Mouse (Mus musculus): Measurements from ENCODE around the gene Ormdl2. TPM values are rescaled to one million over a fixed set of nuclear protein-coding genes. Genes with fewer than 3 reads are reported as not detected.

The Ormdl2 gene
- 62.6 and 75.6 TPM in 2 replicates for polyA plus RNA-seq (2012; rRNA removed; ENCODE audit: low replicate concordance)

DNA sequence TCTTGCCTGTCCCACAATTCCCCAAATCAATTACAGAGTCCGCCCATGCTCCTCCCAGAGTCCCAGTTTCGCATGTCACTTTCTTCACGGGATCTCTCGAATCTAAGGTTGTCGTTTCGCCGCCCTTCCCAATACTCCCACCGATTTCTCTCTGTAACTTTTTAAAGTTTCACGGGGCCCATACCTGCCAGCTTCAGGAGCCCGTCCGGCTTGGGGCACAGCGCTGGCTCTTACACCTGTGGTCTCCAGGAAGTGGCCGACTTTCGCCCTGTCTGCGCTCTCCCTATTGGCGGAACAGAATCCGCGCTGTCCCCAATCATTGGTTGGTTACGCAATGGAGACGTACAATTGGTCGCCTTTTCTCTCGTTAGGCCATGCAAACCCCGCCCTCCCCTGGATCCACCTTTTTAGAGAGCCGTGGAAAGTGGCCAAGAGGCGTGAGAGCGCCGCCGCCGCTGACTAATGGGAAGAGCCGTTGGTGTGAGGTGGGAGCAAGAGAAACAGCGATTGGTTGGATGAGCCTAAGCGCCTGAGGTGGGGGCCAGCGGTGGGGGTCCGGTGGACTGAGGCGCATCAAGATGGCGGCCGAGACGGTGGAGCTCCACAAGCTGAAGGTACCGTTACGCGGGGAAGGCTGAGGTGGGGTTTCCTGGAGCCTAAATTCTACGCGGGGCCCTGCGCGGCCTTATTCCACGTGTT is at the start of gene Ormdl2:
Ormdl2 (minus strand) TSS at position 288 of the 699 bp plus-strand sequence.

DNA sequence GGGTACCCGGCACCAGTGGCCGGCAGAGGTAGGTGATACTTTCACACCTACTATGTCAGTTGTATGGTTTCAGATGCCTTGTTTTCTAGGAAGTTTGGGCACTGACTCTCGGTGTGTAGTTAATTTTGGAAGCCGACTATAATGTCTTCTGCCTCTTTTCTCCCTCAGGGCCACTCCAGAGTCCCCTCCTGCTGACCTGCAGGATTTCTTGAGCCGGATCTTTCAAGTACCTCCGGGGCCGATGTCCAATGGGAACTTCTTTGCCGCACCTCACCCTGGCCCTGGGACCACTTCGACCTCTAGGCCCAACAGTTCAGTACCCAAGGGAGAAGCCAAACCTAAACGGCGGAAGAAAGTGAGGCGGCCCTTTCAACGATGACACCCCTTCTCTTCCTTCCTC is 4.4 kb downstream of the Ormdl2 start, which contains the start of gene Sarnp:
Sarnp (plus strand) TSS at position 301 of the 400 bp plus-strand sequence.

GRCm38 (mm10) chr10:128804271-128805091 is 17.0 kb downstream of the Ormdl2 start, which contains the start of gene Tmem198b:
TSS of gene Tmem198b (minus strand) at chr10:128804370.

GRCm38 (mm10) chr10:128803771-128804270 is 17.6 kb downstream of the Ormdl2 start, which contains the start of gene Dnajc14:
TSS of gene Dnajc14 (plus strand) at chr10:128804062.

GRCm38 (mm10) chr10:128790398-128791124 is 30.9 kb downstream of the Ormdl2 start, which contains the start of gene Mmp19:
TSS of gene Mmp19 (plus strand) at chr10:128790910.

Other genes starting within 250 kb of the Ormdl2 start
- 1.4 and 11.3 TPM in 2 replicates for gene Erbb3, start 232.0 kb downstream of the Ormdl2 start, polyA plus RNA-seq (2012; rRNA removed; ENCODE audit: low replicate concordance)
- gene Rps26, start 194.9 kb downstream of the Ormdl2 start, polyA plus RNA-seq (2012; rRNA removed; ENCODE audit: low replicate concordance), result 414 and 1,367 TPM in 2 replicates
- 0.50 and 4.4 TPM in 2 replicates for gene Ikzf4, start 175.7 kb downstream of the Ormdl2 start, polyA plus RNA-seq (2012; rRNA removed; ENCODE audit: low replicate concordance)
- 19.1 and 20.1 TPM in 2 replicates for gene Suox, start 147.6 kb downstream of the Ormdl2 start, polyA plus RNA-seq (2012; rRNA removed; ENCODE audit: low replicate concordance)
- gene Rab5b, start 125.4 kb downstream of the Ormdl2 start, polyA plus RNA-seq (2012; rRNA removed; ENCODE audit: low replicate concordance), result 105 and 117 TPM in 2 replicates
- gene Pmel, start 117.5 kb downstream of the Ormdl2 start, polyA plus RNA-seq (2012; rRNA removed; ENCODE audit: low replicate concordance), result 1.7 and 1.8 TPM in 2 replicates
- 28.8 and 36.7 TPM in 2 replicates for gene Cdk2, start 116.6 kb downstream of the Ormdl2 start, polyA plus RNA-seq (2012; rRNA removed; ENCODE audit: low replicate concordance)
- gene Dgka, start 76.8 kb downstream of the Ormdl2 start, polyA plus RNA-seq (2012; rRNA removed; ENCODE audit: low replicate concordance), result 26.3 and 33.2 TPM in 2 replicates
- 22.0 and 28.6 TPM in 2 replicates for gene Pym1, start 73.8 kb downstream of the Ormdl2 start, polyA plus RNA-seq (2012; rRNA removed; ENCODE audit: low replicate concordance)
- 55.3 and 57.0 TPM in 2 replicates for gene Mmp19, start 30.7 kb downstream of the Ormdl2 start, polyA plus RNA-seq (2012; rRNA removed; ENCODE audit: low replicate concordance)
- 20.8 and 24.6 TPM in 2 replicates for gene Dnajc14, start 17.6 kb downstream of the Ormdl2 start, polyA plus RNA-seq (2012; rRNA removed; ENCODE audit: low replicate concordance)
- gene Tmem198b, start 17.3 kb downstream of the Ormdl2 start, polyA plus RNA-seq (2012; rRNA removed; ENCODE audit: low replicate concordance), result 32.5 and 77.6 TPM in 2 replicates
- 6.4 and 8.4 TPM in 2 replicates for gene Sarnp, start 4.3 kb downstream of the Ormdl2 start, polyA plus RNA-seq (2012; rRNA removed; ENCODE audit: low replicate concordance)
- 3.2 and 15.4 TPM in 2 replicates for gene Gdf11, start 70.1 kb upstream of the Ormdl2 start, polyA plus RNA-seq (2012; rRNA removed; ENCODE audit: low replicate concordance)
- 121 and 308 TPM in 2 replicates for gene Cd63, start 79.3 kb upstream of the Ormdl2 start, polyA plus RNA-seq (2012; rRNA removed; ENCODE audit: low replicate concordance)
- 36.0 and 47.3 TPM in 2 replicates for gene Rdh5, start 101.2 kb upstream of the Ormdl2 start, polyA plus RNA-seq (2012; rRNA removed; ENCODE audit: low replicate concordance)
- 237 and 349 TPM in 2 replicates for gene Bloc1s1, start 102.4 kb upstream of the Ormdl2 start, polyA plus RNA-seq (2012; rRNA removed; ENCODE audit: low replicate concordance)
- 95.0 and 265 TPM in 2 replicates for gene Itga7, start 112.2 kb upstream of the Ormdl2 start, polyA plus RNA-seq (2012; rRNA removed; ENCODE audit: low replicate concordance)
- gene Mettl7b, start 139.3 kb upstream of the Ormdl2 start, polyA plus RNA-seq (2012; rRNA removed; ENCODE audit: low replicate concordance), result 5.1 and 19.5 TPM in 2 replicates
- gene Olfr9, start 167.8 kb upstream of the Ormdl2 start, polyA plus RNA-seq (2012; rRNA removed; ENCODE audit: low replicate concordance), result not detected in 2 replicates
- not detected in 2 replicates for gene Olfr763, start 189.1 kb upstream of the Ormdl2 start, polyA plus RNA-seq (2012; rRNA removed; ENCODE audit: low replicate concordance)
- gene Olfr764-ps1, start 218.3 kb upstream of the Ormdl2 start, polyA plus RNA-seq (2012; rRNA removed; ENCODE audit: low replicate concordance), result not detected in 2 replicates
- gene Olfr765, start 228.4 kb upstream of the Ormdl2 start, polyA plus RNA-seq (2012; rRNA removed; ENCODE audit: low replicate concordance), result not detected in 2 replicates
- not detected in 2 replicates for gene Olfr766-ps1, start 247.3 kb upstream of the Ormdl2 start, polyA plus RNA-seq (2012; rRNA removed; ENCODE audit: low replicate concordance)